Mouse (Mus musculus) kidney, adult 2 months (tissue): ENCODE measurements around the gene Ttc41. TPM values are rescaled to one million over a fixed set of nuclear protein-coding genes. Genes with fewer than 3 reads are reported as not detected.

Experiments used
- DNase-seq: peaks from one replicate; pipeline ENCODE4 v3.0.0; 2021
- H3K27ac ChIP-seq: fragments of 200-500 bp; 2 replicates; pipeline ENCODE4 v1.5.1; 2012; ENCODE audit warnings: low read depth, low read length, control low read depth, inconsistent platforms; ENCODE audit not compliant: insufficient read depth
- H3K27me3 ChIP-seq: fragments of 200-500 bp; replicated peaks from 2 replicates; pipeline ENCODE4 v1.6.1; 2012; ENCODE audit warnings: mild to moderate bottlenecking, moderate library complexity, low read length, inconsistent platforms; ENCODE audit not compliant: control insufficient read depth, insufficient read depth
- H3K36me3 ChIP-seq: fragments of 200-500 bp; 2 replicates; pipeline ENCODE4 v1.6.1; 2012; ENCODE audit warnings: mild to moderate bottlenecking, moderate library complexity, low read length, inconsistent platforms; ENCODE audit not compliant: control insufficient read depth, insufficient read depth
- H3K4me1 ChIP-seq: fragments of 200-500 bp; 2 replicates; pipeline ENCODE4 v1.6.1; 2011; ENCODE audit warnings: low read length; ENCODE audit not compliant: control insufficient read depth, insufficient read depth
- H3K4me3 ChIP-seq: fragments of 200-500 bp; 2 replicates; pipeline ENCODE4 v1.5.1; 2011; ENCODE audit warnings: mild to moderate bottlenecking, low read depth, low read length, control low read depth; ENCODE audit not compliant: insufficient read depth
- CTCF ChIP-seq: fragments of 200-500 bp; conservative IDR thresholded peaks from 2 replicates; pipeline ENCODE4 v1.5.1; 2011; ENCODE audit warnings: low read depth, mild to moderate bottlenecking, control low read depth, low read length, moderate library complexity, mixed read lengths; ENCODE audit not compliant: insufficient read depth, insufficient read length
- POLR2A ChIP-seq: fragments of 200-500 bp; IDR thresholded peaks from one replicate; pipeline ENCODE4 v1.6.1; 2011; ENCODE audit warnings: low read depth, low read length, control low read depth
- WGBS: fragments of 180-500 bp; shearing (Covaris S2); methylation state at CpG from one replicate; pipeline ENCODE4 v1.1.7; 2018; 5-methylcytosine and 5-hydroxymethylcytosine counted together
- polyA plus RNA-seq: library from polyadenylated mRNA; depleted of rRNA; stranded (reverse); fragments of >200 nt; gene quantifications from 2 replicates; pipeline ENCODE4 v1.2.3, GENCODE M21; 2012

Ttc41 gene
- polyA plus RNA-seq, 1 experiment, result 1.8 TPM

DNA sequence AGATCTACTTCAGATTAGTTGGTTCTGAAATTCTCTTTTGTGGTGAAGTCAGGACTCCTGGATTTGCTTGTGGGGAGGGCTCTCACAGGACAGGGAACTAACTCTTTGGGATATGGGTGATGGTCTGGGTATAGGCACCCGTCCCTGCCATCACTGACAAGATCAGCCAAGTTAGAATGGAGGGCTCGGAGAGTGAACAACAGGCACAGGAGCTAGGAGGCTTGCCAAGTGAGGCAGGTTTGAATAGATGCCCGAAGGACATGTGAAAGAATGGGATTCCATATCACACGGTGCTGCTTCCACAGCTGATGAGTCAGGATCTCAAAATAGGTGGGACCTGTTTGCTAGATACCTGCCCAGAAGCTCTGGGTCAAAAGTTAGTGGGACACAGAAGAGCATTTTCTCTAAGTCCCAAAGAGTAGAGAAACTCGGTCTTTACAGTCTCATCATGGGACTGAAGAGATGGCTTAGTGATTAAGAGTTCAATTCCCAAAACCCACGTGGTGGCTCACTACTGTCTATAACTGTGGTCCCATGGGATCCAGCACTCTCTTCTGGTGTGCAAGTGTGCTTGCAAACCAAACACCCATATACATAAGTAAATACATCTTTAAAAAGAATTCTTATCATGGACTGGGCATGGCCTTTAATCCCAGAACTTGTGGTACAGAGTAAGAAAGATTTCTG, 50.3 kb downstream of the Ttc41 start:
- Histone ChIP-seq H3K4me3 (no peak overlapping the region), H3K27ac (no peak overlapping the region), H3K4me1 (no peaks in the 10 kb centered on the region), H3K36me3 (no peaks in the 10 kb centered on the region), H3K27me3 (no peaks in the 10 kb centered on the region)
- TF ChIP-seq POLR2A (no peak), CTCF (no peak)
- 89% methylated on average over 6 of the region's 6 CpGs for WGBS
- DNase-seq, result no peak

DNA sequence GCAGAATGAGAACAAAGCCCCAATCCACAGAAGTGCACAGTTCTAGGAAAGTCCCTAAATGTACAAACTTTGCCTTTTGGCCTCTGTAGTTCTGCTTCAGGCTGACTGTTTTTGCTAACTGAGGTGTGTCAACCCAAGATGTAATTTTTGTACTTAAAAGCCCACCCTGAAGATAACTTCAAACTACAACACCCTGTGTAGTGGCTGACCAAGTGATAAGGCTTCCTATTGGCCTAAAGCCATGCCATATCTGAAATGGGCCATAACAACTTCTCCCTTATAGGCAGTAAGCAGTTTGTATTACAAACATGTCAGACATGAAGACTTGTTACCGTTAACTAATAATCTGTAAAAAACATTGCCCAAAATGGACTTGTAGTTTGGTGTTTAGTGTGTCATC, 52.1 kb downstream of the Ttc41 start:
- TF ChIP-seq CTCF (no peak), POLR2A (no peak)
- no peaks in the 10 kb centered on the region for H3K4me1 ChIP-seq
- no peak for DNase-seq
- no peaks in the 10 kb centered on the region for H3K27me3 ChIP-seq
- WGBS, result 91% methylated on average over 1 of the region's 1 CpGs
- no peak overlapping the region for H3K27ac ChIP-seq
- no peaks in the 10 kb centered on the region for H3K36me3 ChIP-seq
- H3K4me3 ChIP-seq, result no peak overlapping the region

DNA sequence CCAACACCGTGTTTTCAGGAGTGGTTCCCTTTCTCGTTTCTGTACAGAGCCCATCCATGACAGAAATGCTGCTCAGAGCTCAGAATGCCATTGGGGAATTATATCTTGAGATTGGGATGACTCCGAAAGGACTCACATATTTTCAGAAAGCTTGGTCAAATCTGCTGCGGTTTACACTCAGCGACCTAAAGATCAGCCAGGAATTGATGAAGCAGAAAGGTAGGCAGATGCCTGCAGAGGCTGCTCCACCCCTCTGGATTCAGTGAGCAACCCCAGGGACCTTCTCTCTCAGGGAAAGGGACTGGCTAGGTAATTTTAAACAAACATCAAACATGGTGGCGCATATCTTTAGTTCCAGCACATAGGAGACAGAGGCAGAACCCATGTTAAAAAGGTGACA, 52.6 kb downstream of the Ttc41 start:
- no peaks in the 10 kb centered on the region for H3K36me3 ChIP-seq
- no peak overlapping the region for H3K4me3 ChIP-seq
- H3K27me3 ChIP-seq, result no peaks in the 10 kb centered on the region
- no peak for DNase-seq
- no peak for TF ChIP-seq POLR2A
- TF ChIP-seq CTCF, result no peak
- H3K27ac ChIP-seq, result no peak overlapping the region
- no peaks in the 10 kb centered on the region for H3K4me1 ChIP-seq
- 72% methylated on average over 6 of the region's 6 CpGs for WGBS

- 78% methylated on average over 1 of the region's 1 CpGs for WGBS
- no peaks in the 10 kb centered on the region for H3K27me3 ChIP-seq
- TF ChIP-seq POLR2A (no peak), CTCF (no peak)
Observed at GRCm38 (mm10) chr10:86761236-86761635, 55.6 kb downstream of the Ttc41 start.

GRCm38 (mm10) chr10:86761722-86762383, 56.2 kb downstream of the Ttc41 start:
- Histone ChIP-seq H3K27ac (no peak overlapping the region), H3K4me3 (no peak overlapping the region), H3K27me3 (no peaks in the 10 kb centered on the region), H3K4me1 (no peaks in the 10 kb centered on the region), H3K36me3 (no peaks in the 10 kb centered on the region)
- DNase-seq, result no peak
- no peak for TF ChIP-seq CTCF
- TF ChIP-seq POLR2A, result no peak
- WGBS, result 58% methylated on average over 7 of the region's 7 CpGs

More at GRCm38 (mm10) chr10:86761236-86761635, 55.6 kb downstream of the Ttc41 start:
- no peak overlapping the region for H3K4me3 ChIP-seq
- H3K27ac ChIP-seq, result no peak overlapping the region
- H3K4me1 ChIP-seq, result no peaks in the 10 kb centered on the region
- no peak for DNase-seq
- no peaks in the 10 kb centered on the region for H3K36me3 ChIP-seq

- DNase-seq, result no peak
- TF ChIP-seq POLR2A, result no peak
- no peak for TF ChIP-seq CTCF
- H3K4me3 ChIP-seq, result no peak overlapping the region
- H3K27ac ChIP-seq, result no peak overlapping the region
- 68% methylated on average over 3 of the region's 3 CpGs for WGBS
- no peaks in the 10 kb centered on the region for H3K36me3 ChIP-seq
- no peaks in the 10 kb centered on the region for H3K4me1 ChIP-seq
- H3K27me3 ChIP-seq, result no peaks in the 10 kb centered on the region
Observed at GRCm38 (mm10) chr10:86762384-86762730, 56.7 kb downstream of the Ttc41 start.

DNA sequence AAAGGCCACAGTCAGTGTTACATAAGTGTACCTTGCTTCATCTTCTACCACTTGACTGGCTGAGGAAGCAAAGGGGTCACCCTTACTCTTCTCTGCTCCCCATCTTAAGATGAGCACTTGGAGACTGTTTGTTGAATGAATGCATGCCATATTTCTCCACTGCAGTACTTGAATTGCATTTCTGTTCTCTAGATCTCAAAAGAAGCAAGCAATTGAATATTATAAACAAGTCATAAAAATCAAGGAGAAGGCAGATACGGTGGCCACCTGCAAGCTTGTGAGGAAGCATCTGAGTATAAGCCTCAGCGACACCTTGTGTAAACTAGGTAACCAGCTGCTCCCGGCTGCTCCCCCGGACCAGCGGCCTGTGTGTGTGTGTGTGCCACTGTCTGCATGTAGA, 58.1 kb downstream of the Ttc41 start, which contains the start of gene Gm49358:
Gene Gm49358, plus strand, starts transcription at position 301 of the 400 bp plus-strand sequence.
- H3K36me3 ChIP-seq, result no peaks in the 10 kb centered on the region
- WGBS, result 87% methylated on average over 5 of the region's 5 CpGs
- H3K4me3 ChIP-seq, result no peak within 1 kb of the TSS
- TF ChIP-seq CTCF (no peak), POLR2A (no peak)
- H3K4me1 ChIP-seq, result no peaks in the 10 kb centered on the region
- H3K27ac ChIP-seq, result no peak within 1 kb of the TSS
- DNase-seq, result no peak
- no peaks in the 10 kb centered on the region for H3K27me3 ChIP-seq
